Mouse (Mus musculus) naive thymus-derived CD4-positive, alpha-beta T cell, adult 2 months (primary cell): ENCODE results near the gene Lonrf3.
A peak's percentile ranks its signal among the peaks of the same experiment; 100 is the strongest.

Source experiments
- DNase-seq: peaks from one replicate; pipeline ENCODE4 v3.0.0-alpha.2; 2011; ENCODE audit warnings: low read depth

Gene Lonrf3

DNA sequence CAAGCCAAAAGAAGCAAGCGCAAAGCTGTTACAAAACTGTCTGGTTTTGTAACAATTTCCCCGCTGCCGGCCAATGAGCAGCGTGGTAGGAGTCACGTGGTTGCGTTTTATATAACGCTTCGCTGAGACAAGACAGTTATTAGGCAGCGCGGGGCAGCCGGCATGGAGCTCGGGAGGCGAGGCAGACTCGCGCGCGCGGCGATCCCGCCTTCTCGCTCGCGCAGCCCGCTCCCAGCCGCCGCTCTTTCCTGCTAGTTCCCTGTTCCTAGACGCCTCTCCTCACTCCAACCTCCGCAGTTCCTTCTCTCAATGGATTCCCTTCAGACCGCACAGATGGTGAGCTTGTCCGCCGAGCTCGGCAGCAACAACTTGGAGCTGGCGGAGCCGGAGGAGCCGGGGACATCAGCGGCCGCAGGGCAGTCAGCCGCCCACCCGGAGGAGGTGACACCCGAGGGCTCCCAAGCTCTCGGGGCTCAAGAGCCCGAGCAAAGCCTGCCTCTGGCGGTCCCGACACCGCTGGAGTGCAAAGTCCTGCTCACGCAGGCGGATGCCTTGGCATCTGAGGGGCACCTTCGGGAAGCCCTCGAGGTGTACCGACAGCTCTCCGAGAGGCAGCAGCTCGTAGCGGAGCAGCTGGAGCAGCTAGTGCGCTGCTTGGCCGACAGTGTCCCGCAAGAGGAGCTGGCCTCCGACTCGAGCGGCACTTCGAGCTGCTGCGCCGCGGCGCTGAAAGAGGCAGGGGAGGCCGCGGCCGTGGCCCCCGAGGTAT lies at the start of gene Lonrf3:
Gene Lonrf3 (plus strand): TSS at position 83 of the 769 bp plus-strand sequence.
- peak; percentile 72 for DNase-seq

DNA sequence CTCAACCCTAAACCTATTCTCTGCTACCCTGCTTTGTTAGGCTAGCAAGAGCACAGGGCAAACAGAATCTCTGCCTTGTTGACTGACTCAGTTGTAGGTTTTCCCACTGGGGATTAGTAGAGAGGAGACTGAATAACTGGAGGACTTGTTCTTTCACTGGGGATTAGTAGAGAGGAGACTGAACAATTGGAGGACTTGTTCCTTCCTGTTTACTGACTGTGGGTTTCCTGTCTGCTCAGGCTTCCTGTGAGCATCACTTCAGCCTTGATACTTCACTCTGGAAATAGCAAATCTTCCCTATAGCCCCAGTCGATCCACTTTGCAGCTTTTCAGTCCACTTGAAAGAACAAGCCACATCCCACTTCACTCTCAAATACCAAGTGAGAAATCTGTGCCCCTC lies 49.4 kb upstream of the Lonrf3 start:
- DNase-seq: peak; percentile 34

DNA sequence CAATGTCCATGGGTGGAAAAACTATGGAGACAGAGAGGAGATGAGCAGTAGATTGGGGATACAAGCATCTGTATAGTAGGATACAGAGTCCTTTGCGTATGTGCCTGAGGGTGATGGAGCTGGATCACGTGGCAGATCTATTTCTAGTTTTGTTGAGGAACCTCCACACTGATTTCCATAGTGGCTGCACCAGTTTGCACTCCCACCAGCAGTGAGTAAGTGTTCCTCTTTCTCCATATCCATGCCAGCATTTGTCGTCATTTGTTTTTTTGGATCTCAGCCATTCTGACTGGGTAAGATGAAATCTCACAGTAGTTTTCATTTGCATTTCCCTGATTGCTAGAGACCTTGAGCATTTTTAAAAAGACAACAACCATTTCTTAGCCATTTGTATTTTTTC lies 16.7 kb upstream of the Lonrf3 start:
- no peak for DNase-seq

DNA sequence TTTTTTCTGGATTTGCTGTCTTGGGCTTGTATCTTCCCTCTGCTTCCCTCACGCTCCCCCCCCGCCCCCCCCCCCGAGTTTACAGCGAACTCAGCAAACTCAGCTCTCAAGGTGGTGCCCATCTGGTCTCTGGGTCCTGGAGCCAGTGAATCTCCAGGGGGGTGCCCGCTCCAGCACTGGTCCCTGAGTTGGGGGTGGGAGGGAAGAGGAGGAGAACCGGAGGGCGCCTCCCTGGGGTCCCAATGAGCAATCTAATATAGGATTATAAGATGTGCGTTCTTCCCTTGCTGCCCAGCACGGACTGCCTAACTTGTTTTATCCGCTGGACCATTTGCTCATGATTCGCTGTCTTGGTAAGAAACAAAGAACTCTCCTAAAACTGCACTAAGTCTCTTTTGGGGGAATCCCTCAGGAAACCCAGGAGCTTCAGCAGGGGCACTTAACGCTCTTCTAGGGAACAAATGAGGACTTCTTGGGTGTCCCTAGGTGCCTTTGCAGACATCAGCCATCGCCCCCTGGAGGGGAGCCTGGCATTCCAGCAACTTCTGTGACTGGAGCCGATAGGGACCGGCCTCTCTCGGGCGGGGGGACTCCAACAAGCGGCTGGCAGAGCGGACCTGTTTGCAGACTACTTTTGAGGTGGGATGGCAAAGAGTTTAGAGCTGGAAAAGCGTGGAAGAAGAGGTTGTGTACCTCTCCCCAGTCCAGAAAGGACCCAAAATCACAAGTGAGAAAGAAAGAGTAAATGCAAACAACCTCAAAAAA lies 480 bp upstream of the Lonrf3 start:
- DNase-seq: no peak

DNA sequence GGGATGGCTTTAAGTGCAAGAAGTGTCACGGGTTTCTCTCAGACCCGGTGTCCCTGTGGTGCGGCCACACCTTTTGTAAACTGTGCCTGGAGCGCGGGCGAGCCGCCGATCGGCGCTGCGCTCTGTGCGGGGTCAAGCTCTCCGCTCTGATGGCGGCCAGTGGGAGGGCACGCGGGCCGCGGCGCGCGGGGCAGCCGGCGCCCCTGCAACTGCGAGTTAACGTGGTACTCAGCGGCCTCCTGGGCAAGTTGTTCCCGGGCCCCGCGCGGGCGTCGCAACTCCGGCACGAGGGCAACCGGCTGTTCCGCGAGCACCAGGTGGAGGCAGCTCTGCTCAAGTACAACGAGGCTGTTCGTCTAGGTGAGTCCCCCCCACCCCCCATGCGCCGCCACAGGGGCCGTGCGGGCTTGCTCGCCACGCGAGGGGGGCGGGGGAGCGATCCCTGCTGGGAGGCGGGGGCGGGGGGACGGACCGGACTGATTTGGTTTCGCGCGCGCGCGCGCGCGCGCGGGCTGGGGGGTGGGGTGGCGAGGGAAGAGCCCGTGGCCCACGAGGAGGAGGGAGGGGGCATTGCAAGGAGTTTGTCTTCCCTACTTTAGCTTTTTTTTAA lies 992 bp downstream of the Lonrf3 start:
- DNase-seq: no peak

DNA sequence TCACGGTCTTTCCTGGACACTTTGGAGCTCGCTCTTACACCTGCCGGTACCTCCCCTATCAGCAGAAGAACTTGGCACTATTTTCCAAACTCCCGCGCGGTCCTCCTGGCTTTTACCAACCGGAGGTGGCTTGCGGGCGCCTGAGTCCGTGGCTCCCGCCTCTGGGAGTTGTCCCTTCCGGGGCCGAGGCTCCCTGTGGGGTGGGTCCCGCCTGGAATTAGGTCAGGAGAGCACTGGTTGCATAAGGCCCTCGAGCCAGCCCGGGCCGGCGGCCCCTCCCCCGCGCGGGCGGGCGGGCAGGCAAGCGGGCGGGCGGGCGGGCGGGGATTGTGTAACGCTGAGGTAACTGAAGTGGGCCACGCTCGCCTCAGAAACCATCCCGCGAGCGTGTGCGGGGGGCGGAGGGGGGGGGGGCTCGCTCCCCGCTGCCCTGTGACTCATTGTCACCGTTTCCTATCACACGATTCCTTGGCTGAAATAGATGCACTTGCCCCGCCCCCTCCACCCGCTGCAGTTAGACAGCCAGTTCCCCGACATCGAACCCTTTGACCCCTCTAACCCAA lies 1.8 kb downstream of the Lonrf3 start:
- DNase-seq: peak; percentile 31

DNA sequence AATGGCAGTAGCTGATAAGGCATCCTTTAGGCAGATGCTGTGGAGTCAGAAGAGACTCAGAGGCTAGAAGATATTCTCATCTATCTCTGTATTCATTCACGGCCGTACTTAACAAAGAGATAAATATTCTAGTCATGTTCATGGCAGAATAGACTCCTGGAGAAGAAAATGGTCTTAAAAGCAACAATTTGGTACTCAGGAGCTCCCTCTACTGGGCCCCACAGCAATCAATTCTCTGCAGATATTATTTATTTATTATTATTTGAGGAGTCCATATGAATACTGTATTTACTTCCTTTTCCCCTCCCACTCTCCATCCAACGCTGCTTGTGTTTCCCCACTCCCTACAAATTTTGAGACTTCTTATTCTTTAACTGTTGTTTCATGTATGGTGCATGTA lies 24.3 kb downstream of the Lonrf3 start:
- peak; percentile 46 for DNase-seq

DNA sequence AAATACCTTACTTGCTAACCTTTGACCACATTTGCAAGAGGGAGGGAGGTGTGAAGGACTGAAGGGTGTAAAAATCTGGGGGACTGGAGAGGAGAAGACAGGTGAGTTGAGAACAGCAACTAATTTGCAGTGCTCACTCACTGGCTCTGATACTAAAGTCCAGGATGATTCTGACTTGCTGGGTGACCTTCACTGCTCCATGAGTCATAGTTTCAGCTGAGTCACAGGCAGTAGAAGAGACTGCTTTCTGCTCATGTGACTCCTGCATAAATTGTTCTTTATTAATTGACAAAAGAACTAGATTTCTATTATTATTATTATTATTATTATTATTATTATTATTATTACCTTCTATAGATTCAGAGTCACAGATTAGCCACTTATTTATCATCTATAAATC lies 57.2 kb downstream of the Lonrf3 start:
- no peak for DNase-seq

DNA sequence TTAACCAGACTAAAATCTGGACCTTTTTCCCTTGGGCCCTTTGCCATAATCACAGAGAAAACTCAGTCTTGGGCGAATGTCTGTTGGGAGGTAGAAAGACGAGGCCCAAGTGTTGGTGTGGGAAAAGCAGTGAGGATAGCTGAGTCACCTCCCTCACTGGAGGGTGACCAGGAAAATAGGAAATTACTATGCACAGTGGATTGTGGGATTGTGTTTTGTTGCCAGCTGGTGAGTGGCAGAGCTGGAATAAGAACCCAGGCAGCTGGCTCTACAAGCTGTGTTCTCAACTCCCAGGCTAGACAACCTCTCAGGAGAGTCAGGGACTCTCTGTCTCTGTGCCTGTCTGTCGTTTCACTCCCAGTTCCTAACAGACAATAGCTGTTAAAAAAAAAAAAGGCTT lies 61.8 kb downstream of the Lonrf3 start:
- no peak for DNase-seq

DNA sequence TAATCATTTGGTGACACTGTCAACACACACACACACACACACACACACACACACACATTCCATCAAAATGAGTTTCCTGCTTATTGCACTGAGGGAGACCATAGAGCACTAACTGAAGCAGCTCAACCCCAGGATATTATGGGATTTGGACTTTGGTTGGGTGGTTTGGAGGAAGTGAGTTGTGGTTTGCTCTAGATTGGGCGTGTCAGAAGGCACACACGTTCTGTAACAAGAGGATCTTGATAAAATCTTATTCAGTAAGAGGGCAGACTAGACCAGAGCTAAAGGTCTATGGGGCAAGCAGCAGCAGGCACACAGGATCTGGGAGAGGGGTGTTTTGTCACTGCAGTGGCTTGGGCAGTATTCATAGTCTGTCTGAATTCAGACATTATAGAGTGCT lies 62.4 kb downstream of the Lonrf3 start:
- no peak for DNase-seq

DNA sequence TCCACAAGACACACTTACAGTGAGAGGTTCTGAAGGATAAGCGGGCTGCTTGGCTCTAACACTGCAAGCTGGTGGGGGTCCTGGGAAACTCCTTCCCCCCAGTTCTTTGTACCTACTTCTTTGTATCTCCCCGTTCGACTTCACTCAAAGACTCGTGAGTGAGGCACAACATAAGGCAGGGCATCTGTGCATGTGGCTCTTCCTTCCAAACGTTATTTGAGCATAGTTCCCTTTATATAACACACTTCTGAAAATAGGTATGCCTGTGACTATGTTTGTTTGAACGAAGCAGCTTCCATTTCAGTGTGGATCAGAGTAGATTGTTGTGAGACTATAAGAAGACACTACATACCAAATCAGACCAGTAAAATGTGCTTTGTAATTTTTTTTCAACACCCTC lies 64.5 kb downstream of the Lonrf3 start:
- no peak for DNase-seq

DNA sequence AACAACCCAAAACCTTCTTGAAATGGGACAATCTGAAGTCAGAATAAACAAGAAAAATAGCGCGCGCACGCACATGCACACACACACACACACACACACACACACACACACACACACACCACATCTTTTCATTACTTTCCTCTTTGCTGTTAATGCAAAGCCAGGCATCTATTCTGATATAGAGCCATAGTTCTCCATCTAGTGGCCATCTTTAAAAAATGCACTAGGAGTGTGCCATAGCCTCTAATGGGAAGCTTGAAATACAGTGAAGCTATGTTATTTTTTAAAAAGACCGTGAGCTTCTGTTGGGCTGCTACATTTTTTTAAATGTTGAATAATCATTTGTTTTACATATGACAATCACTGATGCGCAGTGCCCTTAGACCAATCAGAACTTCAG lies 65.1 kb downstream of the Lonrf3 start:
- peak; percentile 33 for DNase-seq

DNA sequence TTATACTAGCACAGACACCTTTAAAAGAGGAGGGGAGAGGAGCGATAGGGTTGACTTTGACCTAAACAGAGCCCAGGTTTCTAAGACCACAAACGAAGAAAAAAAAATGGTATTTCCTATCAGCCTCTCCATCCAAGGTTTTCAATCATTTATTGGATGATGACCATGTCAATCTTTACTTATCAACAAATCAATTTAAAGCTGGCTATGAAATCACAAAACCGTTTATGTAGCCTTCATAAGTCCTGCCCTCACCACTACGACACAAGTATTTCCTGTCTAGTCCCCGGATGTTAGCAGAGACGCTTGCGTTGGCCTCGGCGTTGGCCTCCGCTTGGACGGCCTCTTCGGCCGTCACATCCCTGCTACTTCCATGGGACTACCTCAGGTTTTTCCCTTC lies 72.8 kb downstream of the Lonrf3 start, which contains the start of gene Gm6268:
Gene Gm6268 (plus strand): TSS at position 301 of the 400 bp plus-strand sequence.
- DNase-seq: no peak

DNA sequence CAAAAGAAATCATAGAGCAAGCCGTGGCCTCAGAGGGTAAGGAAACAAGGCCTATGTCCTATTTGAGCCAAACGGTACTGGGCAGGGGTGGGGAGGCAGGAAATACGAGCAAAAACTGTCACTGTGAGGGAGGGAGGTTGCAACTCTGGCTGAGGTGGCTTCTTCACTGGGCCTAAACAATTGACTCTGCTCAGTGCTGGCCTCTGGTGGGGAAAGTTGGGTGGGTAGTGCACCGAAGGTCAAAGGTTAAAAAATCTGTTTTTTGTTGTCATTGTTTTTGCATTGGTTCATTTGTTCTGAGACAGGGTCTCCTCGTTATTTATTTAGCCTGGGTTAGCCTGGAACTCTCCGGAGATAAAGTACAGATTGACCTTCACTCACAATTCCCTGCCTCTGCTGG lies 74.2 kb downstream of the Lonrf3 start:
- DNase-seq: peak; percentile 35
